Mouse (Mus musculus): Measurements from ENCODE around the gene Slu7. TPM values are rescaled to one million over a fixed set of nuclear protein-coding genes. Genes with fewer than 3 reads are reported as not detected.

Slu7 gene
- polyA plus RNA-seq (2015; fragmentation: Illumina TruSeq; extraction: RNeasy Lipid Tissue Mini Kit (QIAGEN cat#74804); ENCODE audit: insufficient read depth, low replicate concordance): 81.1 TPM

GRCm38 (mm10) chr11:43433254-43434023 is at the start of gene Slu7:
TSS of gene Slu7 (plus strand) at chr11:43433744.

GRCm38 (mm10) chr11:43425824-43426413 is 7.6 kb upstream of the Slu7 start, which contains the start of gene Pttg1:
TSS of gene Pttg1 (minus strand) at chr11:43426251.

GRCm38 (mm10) chr11:43474225-43474774 is 40.8 kb downstream of the Slu7 start, which contains the start of gene C1qtnf2:
TSS of gene C1qtnf2 (plus strand) at chr11:43474276.

Other genes starting within 250 kb of the Slu7 start
- gene Pttg1, start 7.5 kb upstream of the Slu7 start, polyA plus RNA-seq (2015; fragmentation: Illumina TruSeq; extraction: RNeasy Lipid Tissue Mini Kit (QIAGEN cat#74804); ENCODE audit: insufficient read depth, low replicate concordance): 99.9 TPM
- 1.1 TPM for gene C1qtnf2, start 40.5 kb downstream of the Slu7 start, polyA plus RNA-seq (2015; fragmentation: Illumina TruSeq; extraction: RNeasy Lipid Tissue Mini Kit (QIAGEN cat#74804); ENCODE audit: insufficient read depth, low replicate concordance)
- 0.75 TPM for gene Ccnjl, start 95.0 kb downstream of the Slu7 start, polyA plus RNA-seq (2015; fragmentation: Illumina TruSeq; extraction: RNeasy Lipid Tissue Mini Kit (QIAGEN cat#74804); ENCODE audit: insufficient read depth, low replicate concordance)
- gene 4933415A04Rik, start 153.3 kb downstream of the Slu7 start, polyA plus RNA-seq (2015; fragmentation: Illumina TruSeq; extraction: RNeasy Lipid Tissue Mini Kit (QIAGEN cat#74804); ENCODE audit: insufficient read depth, low replicate concordance): 0.19 TPM
- gene Fabp6, start 167.8 kb downstream of the Slu7 start, polyA plus RNA-seq (2015; fragmentation: Illumina TruSeq; extraction: RNeasy Lipid Tissue Mini Kit (QIAGEN cat#74804); ENCODE audit: insufficient read depth, low replicate concordance): not detected
- 62.0 TPM for gene Pwwp2a, start 248.3 kb downstream of the Slu7 start, polyA plus RNA-seq (2015; fragmentation: Illumina TruSeq; extraction: RNeasy Lipid Tissue Mini Kit (QIAGEN cat#74804); ENCODE audit: insufficient read depth, low replicate concordance)